ENCODE assay signal across 9 mouse cellular contexts in the genomic region with DNA sequence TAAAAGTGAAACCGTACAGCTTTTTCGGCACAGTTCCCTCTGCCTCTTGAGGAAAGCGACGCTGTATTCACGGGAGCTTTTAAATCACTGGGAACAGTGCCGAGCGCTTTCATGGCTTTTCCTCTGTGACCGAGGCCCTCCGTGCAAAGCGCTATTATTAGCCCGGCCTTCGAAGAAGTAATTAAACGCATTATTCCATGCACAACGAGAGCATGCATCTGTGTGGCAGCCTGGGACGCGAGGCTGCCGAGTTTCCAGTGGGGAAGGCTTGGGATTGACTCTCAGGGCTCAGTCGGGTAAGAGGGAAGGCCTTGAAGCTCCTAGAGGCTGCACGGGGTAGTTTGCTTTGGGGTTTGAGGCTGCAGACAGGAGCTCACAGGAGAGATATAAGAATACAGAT. TPM values are rescaled to one million over a fixed set of nuclear protein-coding genes. Genes with fewer than 3 reads are reported as not detected.
DNase-seq lines count a peak whose midpoint lies in the region; ATAC-seq and TF ChIP-seq lines count a peak whose summit lies in the region.
"Had no signal": no experiment of that assay in that cellular context is flagged by ENCODE, and none has a peak within 500 bp of the region (broad histone marks: within the 10 kb centered on the region; RNA-seq: fewer than 3 reads in every experiment).

No protein-coding gene starts in this region.

- TF ChIP-seq CTCF in forebrain, postnatal 0 days (IDR thresholded peaks at IDR 0.05; ENCODE audit: low read depth): no peak
- TF ChIP-seq CTCF in stomach, postnatal 0 days (IDR thresholded peaks at IDR 0.05; ENCODE audit: low read depth): no peak

- H3K4me3 ChIP-seq in kidney, embryonic 15.5 days (replicated peaks): no peak overlapping the region
- H3K4me3 ChIP-seq in forebrain, postnatal 0 days (ENCODE audit: low read depth, low read length): no peak overlapping the region
- no peak overlapping the region for H3K4me3 ChIP-seq in stomach, postnatal 0 days (ENCODE audit: low read depth, low read length)
- H3K4me3 ChIP-seq: liver, embryonic 15.5 days had no signal

- WGBS in kidney, embryonic 15.5 days: 62% methylated on average over 19 of the region's 19 CpGs
- 34% methylated on average over 19 of the region's 19 CpGs for WGBS in forebrain, postnatal 0 days
- WGBS in stomach, postnatal 0 days: 76% methylated on average over 19 of the region's 19 CpGs

- no peak for ATAC-seq in kidney, embryonic 15.5 days (replicated peaks; ENCODE audit: low FRiP score)
- peak; percentile 61; the same call in 1 of the 2 replicates for ATAC-seq in forebrain, postnatal 0 days
- no peak for ATAC-seq in stomach, postnatal 0 days (ENCODE audit: low FRiP score, low TSS enrichment)
- ATAC-seq in inflammation-experienced regulatory T-cells, adult 6 months: no peak

- no peak overlapping the region for H3K27ac ChIP-seq in kidney, embryonic 15.5 days
- H3K27ac ChIP-seq in forebrain, postnatal 0 days (ENCODE audit: low read depth, low read length): peak overlapping the region; percentile 64
- no peak overlapping the region for H3K27ac ChIP-seq in stomach, postnatal 0 days (replicated peaks)
- H3K27ac ChIP-seq: liver, embryonic 15.5 days had no signal

- peak; percentile 9 for DNase-seq in kidney, adult 18-20 months
- peak; percentile 16 to 21 for DNase-seq in adrenal gland, postnatal 36 days
- DNase-seq in forebrain, postnatal 0 days: peak; percentile 76
- peak; percentile 21 to 34 for DNase-seq in layer of hippocampus, postnatal 14 days (ENCODE audit: low spot score in 2 of 2)
- no peak for DNase-seq in spleen, adult 18-20 months
- DNase-seq in stomach, postnatal 0 days (ENCODE audit: low spot score): no peak

- 0 out of 2 replicates have a peak, but pooled peaks cover 4% of the 10 kb centered on the region for H3K9me3 ChIP-seq in kidney, embryonic 15.5 days (replicated peaks)
- no peaks in the 10 kb centered on the region for H3K9me3 ChIP-seq in forebrain, postnatal 0 days (ENCODE audit: low read length)
- no peaks in the 10 kb centered on the region for H3K9me3 ChIP-seq in stomach, postnatal 0 days (ENCODE audit: control insufficient read depth, low read length)
- H3K9me3 ChIP-seq: liver, embryonic 15.5 days had no signal

- H3K9ac ChIP-seq in kidney, embryonic 15.5 days: no peak overlapping the region
- H3K9ac ChIP-seq in forebrain, postnatal 0 days: 0 out of 2 replicates have a peak overlapping the region, but pooled peaks have one; percentile 10
- H3K9ac ChIP-seq in stomach, postnatal 0 days (ENCODE audit: low read length): no peak overlapping the region
- H3K9ac ChIP-seq: liver, embryonic 15.5 days had no signal

- TF ChIP-seq EP300 in stomach, postnatal 0 days (optimal IDR thresholded peaks at IDR 0.05): no peak

- H3K4me1 ChIP-seq in kidney, embryonic 15.5 days: peaks cover 21% of the 10 kb centered on the region
- peaks cover 10% of the 10 kb centered on the region; the same call in 1 of the 2 replicates for H3K4me1 ChIP-seq in forebrain, postnatal 0 days (ENCODE audit: insufficient read depth)
- H3K4me1 ChIP-seq in stomach, postnatal 0 days (replicated peaks; ENCODE audit: control insufficient read depth, insufficient read depth): no peaks in the 10 kb centered on the region
- H3K4me1 ChIP-seq: liver, embryonic 15.5 days had no signal

- no peaks in the 10 kb centered on the region for H3K36me3 ChIP-seq in kidney, embryonic 15.5 days
- no peaks in the 10 kb centered on the region for H3K36me3 ChIP-seq in forebrain, postnatal 0 days (ENCODE audit: insufficient read depth)
- no peaks in the 10 kb centered on the region for H3K36me3 ChIP-seq in stomach, postnatal 0 days (ENCODE audit: control insufficient read depth, insufficient read depth, low read length)
- H3K36me3 ChIP-seq: liver, embryonic 15.5 days had no signal

- H3K4me2 ChIP-seq in kidney, embryonic 15.5 days: no peak overlapping the region; the same call in 1 of the 2 replicates
- H3K4me2 ChIP-seq in forebrain, postnatal 0 days (ENCODE audit: low read depth): 0 out of 2 replicates have a peak overlapping the region, but pooled peaks have one; percentile 13
- H3K4me2 ChIP-seq in stomach, postnatal 0 days (replicated peaks; ENCODE audit: low read depth): no peak overlapping the region
- H3K4me2 ChIP-seq: liver, embryonic 15.5 days had no signal

- H3K27me3 ChIP-seq in kidney, embryonic 15.5 days: no peaks in the 10 kb centered on the region; the same call in 1 of the 2 replicates
- no peaks in the 10 kb centered on the region for H3K27me3 ChIP-seq in forebrain, postnatal 0 days (ENCODE audit: insufficient read depth, low read length)
- no peaks in the 10 kb centered on the region for H3K27me3 ChIP-seq in stomach, postnatal 0 days (ENCODE audit: control insufficient read depth, insufficient read depth, low read length)
- H3K27me3 ChIP-seq: liver, embryonic 15.5 days had no signal

RNA-seq across cellular contexts. Expression of a gene that starts 43.1 kb away (rescaled TPM):
- polyA plus RNA-seq in kidney, embryonic 15.5 days (2015; fragmentation: Nextera tagmentation; extraction: Ambion mirVana): 14.2 and 15.5 TPM in 2 replicates
- 10 to 100 TPM in 1 of 2 experiments, 1 to 10 TPM in 1; 8.6 to 11.4 TPM for total RNA-seq in adrenal gland, postnatal 36 days (2021)
- total RNA-seq in forebrain, postnatal 0 days (2014; rRNA removed): 7.7 and 8.8 TPM in 2 replicates
- polyA plus RNA-seq in forebrain, postnatal 0 days (2015; fragmentation: Nextera tagmentation; extraction: Ambion mirVana): 7.4 and 7.7 TPM in 2 replicates
- total RNA-seq in layer of hippocampus, postnatal 14 days (2021): 10 to 100 TPM; 15.1 to 23.4 TPM
- polyA plus RNA-seq in stomach, postnatal 0 days (2015; fragmentation: Nextera tagmentation; extraction: Ambion mirVana): 7.6 and 8.6 TPM in 2 replicates
- polyA plus RNA-seq in inflammation-experienced regulatory T-cells, adult 6 months (2017; shearing (Covaris generic)): 10 to 100 TPM in 1 of 3 experiments, 1 to 10 TPM in 2; 5.5 to 12.3 (median 8.5) TPM

Comparison
In these comparisons a context has a peak if more than half of its experiments do, and no peak if none do; other contexts are left out.
1. DNase-seq: peak in kidney, adult 18-20 months (single experiment), adrenal gland, postnatal 36 days (2 of 2), forebrain, postnatal 0 days (single experiment) and layer of hippocampus, postnatal 14 days (2 of 2); none in spleen, adult 18-20 months (0 of 2) and stomach, postnatal 0 days (single experiment).